ENCODE assay signal across 21 mouse cellular contexts in genomic region chr11:86909028-86909427, GRCm38 (mm10).
DNase-seq lines count a peak whose midpoint lies in the region; ATAC-seq and TF ChIP-seq lines count a peak whose summit lies in the region.
"Had no signal": no experiment of that assay in that cellular context is flagged by ENCODE, and none has a peak within 500 bp of the region (broad histone marks: within the 10 kb centered on the region; RNA-seq: fewer than 3 reads in every experiment).

No protein-coding gene starts in this region.

- ATAC-seq in intestine, embryonic 15.5 days, result peak; percentile 34; the same call in 1 of the 2 replicates
- no peak for ATAC-seq in intestine, postnatal 0 days
- ATAC-seq in kidney, postnatal 0 days (replicated peaks; ENCODE audit: low FRiP score, low read depth), result no peak
- ATAC-seq: CD4-positive, CD25-positive, alpha-beta regulatory T cell, adult 4 months; forebrain, embryonic 14.5 days had no signal

- H3K9me3 ChIP-seq in intestine, embryonic 15.5 days, result no peaks in the 10 kb centered on the region
- no peaks in the 10 kb centered on the region for H3K9me3 ChIP-seq in intestine, postnatal 0 days (ENCODE audit: control insufficient read depth)
- H3K9me3 ChIP-seq in kidney, postnatal 0 days (replicated peaks; ENCODE audit: low read length), result no peaks in the 10 kb centered on the region
- H3K9me3 ChIP-seq: embryonic facial prominence, embryonic 15.5 days; forebrain, embryonic 10.5 days; heart, embryonic 12.5 days had no signal

- 0 out of 2 replicates have a peak, but pooled peaks cover 9% of the 10 kb centered on the region for H3K4me1 ChIP-seq in intestine, embryonic 15.5 days (replicated peaks)
- H3K4me1 ChIP-seq in intestine, postnatal 0 days (replicated peaks; ENCODE audit: control insufficient read depth, insufficient read depth, low read length), result 0 out of 2 replicates have a peak, but pooled peaks cover 13% of the 10 kb centered on the region
- no peaks in the 10 kb centered on the region for H3K4me1 ChIP-seq in kidney, postnatal 0 days (replicated peaks; ENCODE audit: insufficient read depth, low read length)
- H3K4me1 ChIP-seq: embryonic facial prominence, embryonic 15.5 days; forebrain, embryonic 10.5 days had no signal

- H3K9ac ChIP-seq in intestine, embryonic 15.5 days, result no peak overlapping the region
- no peak overlapping the region for H3K9ac ChIP-seq in intestine, postnatal 0 days (ENCODE audit: low read depth, low read length)
- H3K9ac ChIP-seq in kidney, postnatal 0 days (ENCODE audit: low read depth, low read length), result no peak overlapping the region
- H3K9ac ChIP-seq: embryonic facial prominence, embryonic 15.5 days; heart, embryonic 12.5 days had no signal

- H3K36me3 ChIP-seq in intestine, embryonic 15.5 days, result no peaks in the 10 kb centered on the region
- H3K36me3 ChIP-seq in intestine, postnatal 0 days (ENCODE audit: control insufficient read depth, insufficient read depth), result no peaks in the 10 kb centered on the region
- no peaks in the 10 kb centered on the region for H3K36me3 ChIP-seq in kidney, postnatal 0 days (ENCODE audit: insufficient read depth, low read length)
- H3K36me3 ChIP-seq: embryonic facial prominence, embryonic 15.5 days; forebrain, embryonic 10.5 days; heart, embryonic 12.5 days had no signal

- WGBS in intestine, embryonic 15.5 days, result 58% methylated on average over 6 of the region's 6 CpGs
- 48% methylated on average over 6 of the region's 6 CpGs for WGBS in intestine, postnatal 0 days
- 57% methylated on average over 6 of the region's 6 CpGs for WGBS in kidney, postnatal 0 days

- no peak overlapping the region for H3K27ac ChIP-seq in intestine, embryonic 15.5 days
- no peak overlapping the region for H3K27ac ChIP-seq in intestine, postnatal 0 days (ENCODE audit: low read depth, low read length)
- H3K27ac ChIP-seq in kidney, postnatal 0 days, result peak overlapping the region; percentile 68; the same call in 1 of the 2 replicates
- H3K27ac ChIP-seq: embryonic facial prominence, embryonic 15.5 days; forebrain, embryonic 10.5 days had no signal

- no peak overlapping the region for H3K4me3 ChIP-seq in intestine, embryonic 15.5 days (replicated peaks)
- H3K4me3 ChIP-seq in intestine, postnatal 0 days (ENCODE audit: low read depth, low read length), result no peak overlapping the region
- H3K4me3 ChIP-seq in kidney, postnatal 0 days (replicated peaks; ENCODE audit: low read depth, low read length), result no peak overlapping the region
- H3K4me3 ChIP-seq: embryonic facial prominence, embryonic 15.5 days; erythroblast, embryonic 14.5 days; forebrain, embryonic 10.5 days; heart, embryonic 12.5 days had no signal

- no peaks in the 10 kb centered on the region for H3K27me3 ChIP-seq in intestine, embryonic 15.5 days (replicated peaks)
- H3K27me3 ChIP-seq in intestine, postnatal 0 days (replicated peaks; ENCODE audit: control insufficient read depth, insufficient read depth, low read length), result no peaks in the 10 kb centered on the region
- no peaks in the 10 kb centered on the region for H3K27me3 ChIP-seq in kidney, postnatal 0 days (ENCODE audit: insufficient read depth, low read length)
- H3K27me3 ChIP-seq: embryonic facial prominence, embryonic 15.5 days; heart, embryonic 12.5 days had no signal

- TF ChIP-seq CTCF in intestine, postnatal 0 days (IDR thresholded peaks at IDR 0.05; ENCODE audit: low read depth), result no peak
- no peak for TF ChIP-seq CTCF in kidney, postnatal 0 days (IDR thresholded peaks at IDR 0.05; ENCODE audit: low read depth)

- peak; percentile 29 for DNase-seq in kidney, adult 9 months
- no peak for DNase-seq in kidney, postnatal 10 days
- no peak for DNase-seq in kidney, postnatal 0 days (ENCODE audit: low spot score)
- DNase-seq in gastrocnemius, postnatal 4 days (ENCODE audit: low spot score in 2 of 2), result no peak
- DNase-seq in spleen, postnatal 4 days (ENCODE audit: low spot score in 2 of 2), result no peak
- DNase-seq: adrenal gland, postnatal 10 days; B cell, adult 2 months; cerebellum, adult 11 months; cerebellum, adult 8-10 months; cerebellum, postnatal 14 days; embryo, embryonic 11 days; gastrocnemius, postnatal 14 days; heart, postnatal 36 days had no signal

- H3K4me2 ChIP-seq in intestine, embryonic 15.5 days (replicated peaks), result no peak overlapping the region
- no peak overlapping the region for H3K4me2 ChIP-seq in intestine, postnatal 0 days (replicated peaks; ENCODE audit: low read depth)
- H3K4me2 ChIP-seq in kidney, postnatal 0 days (ENCODE audit: low read length), result no peak overlapping the region
- H3K4me2 ChIP-seq: embryonic facial prominence, embryonic 15.5 days; heart, embryonic 12.5 days had no signal
